Comparison of ENCODE assay signal across 8 mouse cellular contexts in genomic region chr8:60632933-60633655, GRCm38 (mm10). TPM values are rescaled to one million over a fixed set of nuclear protein-coding genes. Genes with fewer than 3 reads are reported as not detected.
A peak's percentile ranks its signal among the peaks of the same experiment; 100 is the strongest.
DNase-seq lines count a peak whose midpoint lies in the region; ATAC-seq and TF ChIP-seq lines count a peak whose summit lies in the region.

No protein-coding gene starts in this region.

- peak overlapping the region; percentile 39; the same call in 1 of the 2 replicates for H3K27ac ChIP-seq in heart, embryonic 13.5 days (replicated peaks)
- H3K27ac ChIP-seq in CH12.LX (ENCODE audit: insufficient read depth, low read depth) = no peak overlapping the region
- H3K27ac ChIP-seq in embryonic facial prominence, embryonic 10.5 days (replicated peaks) = peak overlapping the region; percentile 75
- peak overlapping the region; percentile 59 for H3K27ac ChIP-seq in lung, embryonic 16.5 days (ENCODE audit: low read length)
- no peak overlapping the region for H3K27ac ChIP-seq in stomach, embryonic 14.5 days (ENCODE audit: low read length)

- H3K4me1 ChIP-seq in heart, embryonic 13.5 days = peaks cover 13% of the 10 kb centered on the region
- peaks cover 6 to 9% of the 10 kb centered on the region in 2 experiments for H3K4me1 ChIP-seq in CH12.LX (ENCODE audit: control insufficient read depth in 1 of 2, insufficient read depth in 2 of 2)
- peaks cover 17% of the 10 kb centered on the region for H3K4me1 ChIP-seq in embryonic facial prominence, embryonic 10.5 days
- H3K4me1 ChIP-seq in lung, embryonic 16.5 days (replicated peaks; ENCODE audit: control insufficient read depth, insufficient read depth, low read length) = peaks cover 3% of the 10 kb centered on the region
- H3K4me1 ChIP-seq in stomach, embryonic 14.5 days (ENCODE audit: control insufficient read depth, insufficient read depth, low read length) = no peaks in the 10 kb centered on the region

- TF ChIP-seq RAD21 in CH12.LX (IDR thresholded peaks at IDR 0.05; ENCODE audit: low read depth, low read length) = no peak

- dilution Hi-C loops in CH12.LX (cut with MboI; ENCODE audit: extremely low pct_ligation_motif_present, extremely low pct_unique_long_range_greater_than_20kb, low sequenced_read_pairs) = no loop called here

- H3K36me3 ChIP-seq in heart, embryonic 13.5 days = no peaks in the 10 kb centered on the region
- no peaks in the 10 kb centered on the region for H3K36me3 ChIP-seq in CH12.LX (replicated peaks in 1 of 2; ENCODE audit: control insufficient read depth in 1 of 2, insufficient read depth in 1 of 2, low read length in 1 of 2)
- no peaks in the 10 kb centered on the region for H3K36me3 ChIP-seq in embryonic facial prominence, embryonic 10.5 days (replicated peaks)
- no peaks in the 10 kb centered on the region for H3K36me3 ChIP-seq in lung, embryonic 16.5 days (ENCODE audit: control insufficient read depth, insufficient read depth, low read length)
- H3K36me3 ChIP-seq in stomach, embryonic 14.5 days (ENCODE audit: control insufficient read depth, insufficient read depth, low read length) = no peaks in the 10 kb centered on the region

- no peak for TF ChIP-seq CTCF in CH12.LX (conservative IDR thresholded peaks at IDR 0.05 in 1 of 2, IDR thresholded peaks at IDR 0.05 in 1 of 2; ENCODE audit: low read depth in 2 of 2, low read length in 2 of 2)

- no peak for DNase-seq in heart, adult 9 months (ENCODE audit: low spot score in 2 of 2)
- DNase-seq in CH12.LX (ENCODE audit: extremely low read depth) = no peak
- DNase-seq in embryonic facial prominence, embryonic 10.5 days (ENCODE audit: low spot score) = no peak
- DNase-seq in induced T-regulatory cell, adult 2 months (ENCODE audit: low read depth) = peak; percentile 2
- DNase-seq in layer of hippocampus, adult 11-12 months (ENCODE audit: low spot score) = no peak

- H3K79me2 ChIP-seq in CH12.LX (replicated peaks; ENCODE audit: control insufficient read depth, extremely low read depth, insufficient read depth, poor library complexity, severe bottlenecking) = no peaks in the 10 kb centered on the region

- under 1% methylated on average over 56 of the region's 56 CpGs for WGBS in heart, embryonic 13.5 days
- whole genome bisulfite sequencing in embryonic facial prominence, embryonic 10.5 days = under 1% methylated on average over 56 of the region's 56 CpGs
- WGBS in lung, embryonic 16.5 days = under 1% methylated on average over 51 of the region's 56 CpGs
- WGBS in stomach, embryonic 14.5 days = under 1% methylated on average over 48 of the region's 56 CpGs

- peak; percentile 34; the same call in 1 of the 2 replicates for ATAC-seq in heart, embryonic 13.5 days (ENCODE audit: extremely low read depth, insufficient number of reproducible peaks, low FRiP score, low TSS enrichment)
- peak; percentile 67; the same call in 1 of the 2 replicates for ATAC-seq in lung, embryonic 16.5 days (ENCODE audit: low read depth)
- ATAC-seq in stomach, embryonic 14.5 days (ENCODE audit: insufficient number of reproducible peaks, insufficient read depth, low FRiP score, low read depth) = peak; percentile 68

- H3K27me3 ChIP-seq in heart, embryonic 13.5 days (replicated peaks) = peaks cover 24% of the 10 kb centered on the region
- peaks cover 32% of the 10 kb centered on the region for H3K27me3 ChIP-seq in CH12.LX (replicated peaks)
- peaks cover 49% of the 10 kb centered on the region for H3K27me3 ChIP-seq in embryonic facial prominence, embryonic 10.5 days (replicated peaks; ENCODE audit: low read depth, poor library complexity, severe bottlenecking)
- peaks cover 7% of the 10 kb centered on the region for H3K27me3 ChIP-seq in lung, embryonic 16.5 days (ENCODE audit: control insufficient read depth, insufficient read depth, low read depth, low read length)
- 0 out of 2 replicates have a peak, but pooled peaks cover 8% of the 10 kb centered on the region for H3K27me3 ChIP-seq in stomach, embryonic 14.5 days (ENCODE audit: control insufficient read depth, insufficient read depth, low read length)

- peak overlapping the region; percentile 74 for H3K4me3 ChIP-seq in heart, embryonic 13.5 days
- peak overlapping the region; percentile 16 to 62 (median 57) for H3K4me3 ChIP-seq in CH12.LX (replicated peaks in 1 of 3; ENCODE audit: low read depth in 2 of 3, low read length in 2 of 3, poor library complexity in 1 of 3)
- peak overlapping the region; percentile 70 for H3K4me3 ChIP-seq in embryonic facial prominence, embryonic 10.5 days
- peak overlapping the region; percentile 77 for H3K4me3 ChIP-seq in lung, embryonic 16.5 days (ENCODE audit: low read length)
- H3K4me3 ChIP-seq in stomach, embryonic 14.5 days (ENCODE audit: low read depth, low read length) = peak overlapping the region; percentile 54

- TF ChIP-seq POLR2A in CH12.LX (IDR thresholded peaks at IDR 0.05; ENCODE audit: low read depth, low read length) = no peak

- peak overlapping the region; percentile 95 for H3K4me2 ChIP-seq in heart, embryonic 13.5 days
- H3K4me2 ChIP-seq in CH12.LX (ENCODE audit: insufficient read depth, low read depth, poor library complexity, severe bottlenecking) = peak overlapping the region; percentile 55
- peak overlapping the region; percentile 74 for H3K4me2 ChIP-seq in lung, embryonic 16.5 days (ENCODE audit: low read depth, low read length)
- H3K4me2 ChIP-seq in stomach, embryonic 14.5 days (replicated peaks; ENCODE audit: low read depth, low read length) = peak overlapping the region; percentile 99

- TF ChIP-seq EP300 in CH12.LX (IDR thresholded peaks at IDR 0.05; ENCODE audit: low read length) = no peak

- H3K9ac ChIP-seq in heart, embryonic 13.5 days = peak overlapping the region; percentile 81
- peak overlapping the region; percentile 8; the same call in 1 of the 2 replicates for H3K9ac ChIP-seq in CH12.LX (ENCODE audit: insufficient read depth, low read depth)
- H3K9ac ChIP-seq in lung, embryonic 16.5 days (ENCODE audit: low read length) = peak overlapping the region; percentile 76
- H3K9ac ChIP-seq in stomach, embryonic 14.5 days (replicated peaks; ENCODE audit: low read depth, low read length) = peak overlapping the region; percentile 42

- no peaks in the 10 kb centered on the region for H3K9me3 ChIP-seq in heart, embryonic 13.5 days
- no peaks in the 10 kb centered on the region for H3K9me3 ChIP-seq in CH12.LX (replicated peaks; ENCODE audit: low read length)
- no peaks in the 10 kb centered on the region for H3K9me3 ChIP-seq in embryonic facial prominence, embryonic 10.5 days
- no peaks in the 10 kb centered on the region for H3K9me3 ChIP-seq in lung, embryonic 16.5 days (ENCODE audit: control insufficient read depth, low read length)
- H3K9me3 ChIP-seq in stomach, embryonic 14.5 days (ENCODE audit: control insufficient read depth, low read depth, low read length) = no peaks in the 10 kb centered on the region

- in situ Hi-C loops in CH12.LX (cut with MboI; ENCODE audit: low pct_ligation_motif_present, low pct_unique_long_range_greater_than_20kb, low sequenced_read_pairs) = no loop called here

TF ChIP-seq in CH12.LX, 34 proteins besides CTCF, POLR2A, EP300 and RAD21:
- TF ChIP-seq ZMIZ1 (IDR thresholded peaks at IDR 0.05; ENCODE audit: low read depth, low read length) (no peak), USF2 (conservative IDR thresholded peaks at IDR 0.05; ENCODE audit: low read depth, low read length) (no peak), UBTF (IDR thresholded peaks at IDR 0.05; ENCODE audit: low read depth, low read length) (peak; percentile 61; the same call in 1 of the 2 replicates), NRF1 (IDR thresholded peaks at IDR 0.05; ENCODE audit: low read depth, low read length) (no peak)

RNA-seq across cellular contexts. Expression of gene Mfap3l, which starts 0.5 kb away (rescaled TPM):
- polyA plus RNA-seq in heart, embryonic 13.5 days (2015; fragmentation: Nextera tagmentation; extraction: Ambion mirVana) = 0.64 and 0.89 TPM in 2 replicates
- total RNA-seq in CH12.LX (2012; rRNA removed) = 0.29 and 0.98 TPM in 2 replicates
- 0.05 and 0.08 TPM in 2 replicates for total RNA-seq in CH12.LX (2014; rRNA removed)
- polyA plus RNA-seq in CH12.LX (2012; ENCODE audit: insufficient read length, low read depth) = 0.12 and 0.24 TPM in 2 replicates
- polyA plus RNA-seq in embryonic facial prominence, embryonic 10.5 days (2016; fragmentation: Nextera tagmentation; extraction: Ambion mirVana) = 0.74 and 1.2 TPM in 2 replicates
- polyA plus RNA-seq in lung, embryonic 16.5 days (2015; fragmentation: Nextera tagmentation; extraction: Ambion mirVana) = 5.0 and 5.3 TPM in 2 replicates
- polyA plus RNA-seq in stomach, embryonic 14.5 days (2014; fragmentation: Nextera tagmentation; extraction: Ambion mirVana) = 1.4 and 1.6 TPM in 2 replicates

Comparison
In these comparisons a context has a peak if more than half of its experiments do, and no peak if none do; other contexts are left out.
1. H3K27ac ChIP-seq: peak in heart, embryonic 13.5 days (single experiment), embryonic facial prominence, embryonic 10.5 days (single experiment) and lung, embryonic 16.5 days (single experiment); none in CH12.LX (single experiment) and stomach, embryonic 14.5 days (single experiment).
2. H3K9ac ChIP-seq: peak in every context shown above with its lines; median percentile 81 in heart, embryonic 13.5 days; 76 in lung, embryonic 16.5 days; 42 in stomach, embryonic 14.5 days; 8 in CH12.LX.
3. Peak in every context shown above with its lines, with median percentiles within 50 percentile points of each other: ATAC-seq, H3K4me2 ChIP-seq and H3K4me3 ChIP-seq.